Mouse (Mus musculus): ENCODE results near the gene Il1f10. TPM values are rescaled to one million over a fixed set of nuclear protein-coding genes. Genes with fewer than 3 reads are reported as not detected.

The Il1f10 gene
- polyA plus RNA-seq (2015; fragmentation: Nextera tagmentation; extraction: Ambion mirVana): not detected in 2 replicates

DNA sequence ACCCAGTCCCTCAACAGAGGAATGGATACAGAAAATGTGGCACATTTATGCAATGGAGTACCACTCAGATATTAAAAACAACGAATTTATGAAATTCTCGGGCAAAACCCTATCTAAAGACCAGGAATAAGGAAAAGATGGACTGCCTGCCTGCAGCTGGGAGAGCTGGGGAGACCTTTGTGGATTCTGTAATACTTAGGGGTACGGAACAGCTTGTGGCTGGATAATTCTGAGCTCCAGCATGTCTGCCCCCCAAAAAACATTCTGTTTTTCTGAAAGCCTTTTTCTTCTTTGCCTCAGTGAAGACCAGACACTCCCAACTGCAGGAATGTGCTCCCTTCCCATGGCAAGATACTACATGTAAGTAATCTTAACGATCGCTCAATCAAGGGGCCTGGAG, at the start of gene Il1f10:
Il1f10 (plus strand) TSS at position 301 of the 400 bp plus-strand sequence.

DNA sequence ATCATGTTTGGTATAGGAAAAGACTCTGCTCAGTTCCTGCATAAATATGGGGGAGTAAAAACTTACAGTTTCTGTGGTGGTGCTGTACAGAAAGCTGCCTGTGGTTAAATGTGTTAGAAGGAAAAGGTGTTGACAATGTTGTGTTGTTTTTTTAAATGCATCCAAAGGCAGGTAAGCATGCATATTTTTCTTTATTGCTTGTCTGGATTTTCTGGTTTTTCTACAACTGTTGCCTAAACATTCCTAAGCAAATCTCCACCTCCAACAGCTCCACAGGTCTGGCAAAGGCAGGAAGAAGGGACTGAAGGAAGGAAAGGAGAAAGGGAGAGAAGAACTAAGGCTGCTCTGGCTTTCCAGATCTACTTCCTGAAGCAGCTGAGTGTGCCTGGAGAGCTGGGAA, 14.3 kb upstream of the Il1f10 start, which contains the start of gene Il1f5:
Il1f5 (plus strand) TSS at position 301 of the 400 bp plus-strand sequence.

DNA sequence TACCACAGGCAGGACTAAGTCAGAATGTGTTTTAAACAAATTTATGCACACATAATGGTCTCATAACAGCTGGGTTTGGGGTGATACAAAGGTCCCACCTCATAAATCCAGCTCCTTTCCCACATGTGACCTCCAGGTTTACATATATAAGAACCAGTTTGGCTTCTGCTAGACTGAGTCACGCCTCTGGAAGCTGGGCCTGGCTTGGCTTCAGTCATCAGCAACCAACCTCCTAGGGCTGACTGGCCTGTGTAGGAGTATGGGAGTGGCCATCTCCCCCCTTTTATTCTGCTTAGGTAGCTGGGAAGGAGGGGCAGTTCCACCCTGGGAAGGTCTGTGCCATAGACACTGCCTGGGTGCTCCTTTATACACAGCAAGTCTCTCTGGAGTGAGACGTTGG, 45.5 kb downstream of the Il1f10 start, which contains the start of gene Il1rn:
Il1rn (plus strand) TSS at position 309 of the 400 bp plus-strand sequence.

Other genes with a start within 250 kb of the Il1f10 start
- gene Hnmt, start 241.8 kb upstream of the Il1f10 start, polyA plus RNA-seq (2015; fragmentation: Nextera tagmentation; extraction: Ambion mirVana): 1.7 and 5.5 TPM in 2 replicates
- gene Tbpl2, start 194.6 kb upstream of the Il1f10 start, polyA plus RNA-seq (2015; fragmentation: Nextera tagmentation; extraction: Ambion mirVana): not detected in 2 replicates
- gene Il1f8, start 138.0 kb upstream of the Il1f10 start, polyA plus RNA-seq (2015; fragmentation: Nextera tagmentation; extraction: Ambion mirVana): 1.0 TPM in 1 of 2 replicates, not detected in the other
- 0.68 TPM in 1 of 2 replicates, not detected in the other for gene Il1f9, start 104.7 kb upstream of the Il1f10 start, polyA plus RNA-seq (2015; fragmentation: Nextera tagmentation; extraction: Ambion mirVana)
- 0.48 TPM in 1 of 2 replicates, not detected in the other for gene Il1f6, start 75.8 kb upstream of the Il1f10 start, polyA plus RNA-seq (2015; fragmentation: Nextera tagmentation; extraction: Ambion mirVana)
- 5.2 TPM in 1 of 2 replicates, not detected in the other for gene Il1f5, start 14.2 kb upstream of the Il1f10 start, polyA plus RNA-seq (2015; fragmentation: Nextera tagmentation; extraction: Ambion mirVana)
- 0.22 and 1.1 TPM in 2 replicates for gene Il1rn, start 45.7 kb downstream of the Il1f10 start, polyA plus RNA-seq (2015; fragmentation: Nextera tagmentation; extraction: Ambion mirVana)
- gene Psd4, start 76.4 kb downstream of the Il1f10 start, polyA plus RNA-seq (2015; fragmentation: Nextera tagmentation; extraction: Ambion mirVana): 0.44 and 0.72 TPM in 2 replicates
- not detected in 2 replicates for gene Pax8, start 184.4 kb downstream of the Il1f10 start, polyA plus RNA-seq (2015; fragmentation: Nextera tagmentation; extraction: Ambion mirVana)